Mouse (Mus musculus) MEL (cell line): ENCODE data around the gene Pold4. TPM values are rescaled to one million over a fixed set of nuclear protein-coding genes. Genes with fewer than 3 reads are reported as not detected.

Experiments used
- DNase-seq: peaks from one replicate; pipeline ENCODE4 v3.0.0; 2011; ENCODE audit warnings: low read depth, low spot score
- H3K27ac ChIP-seq: 2 replicates; pipeline ENCODE4 v1.5.1; 2012; ENCODE audit warnings: low read depth, mild to moderate bottlenecking, control low read depth, low read length, moderate library complexity; ENCODE audit not compliant: control insufficient read depth
- H3K27me3 ChIP-seq, 2 experiments: fragments of 150-350 bp in 1 of 2; sonication (generic) in 1 of 2; 2 replicates each; pipeline ENCODE4 v1.6.1; 2012; ENCODE audit warnings: low read length in 2 of 2, mild to moderate bottlenecking in 2 of 2, improper control_type of control experiment in 1 of 2, moderate library complexity in 1 of 2; ENCODE audit not compliant: insufficient read depth in 2 of 2, control insufficient read depth in 1 of 2
- H3K36me3 ChIP-seq, 2 experiments: 2 replicates each; pipeline ENCODE4 v1.6.1; 2012 to 2014; ENCODE audit warnings: low read length in 2 of 2, improper control_type of control experiment in 1 of 2, inconsistent platforms in 1 of 2, mild to moderate bottlenecking in 1 of 2; ENCODE audit not compliant: insufficient read depth in 2 of 2, control insufficient read depth in 1 of 2
- H3K4me1 ChIP-seq, 2 experiments: fragments of 150-350 bp in 1 of 2; sonication (generic) in 1 of 2; 2 replicates each; pipeline ENCODE4 v1.6.1; 2012; ENCODE audit warnings: low read length in 2 of 2, improper control_type of control experiment in 1 of 2, mild to moderate bottlenecking in 1 of 2; ENCODE audit not compliant: insufficient read depth in 2 of 2, control insufficient read depth in 1 of 2
- H3K4me3 ChIP-seq, 2 experiments: fragments of 150-350 bp in 1 of 2; sonication (generic) in 1 of 2; 2 replicates each; pipeline ENCODE4 v1.5.1; 2012; ENCODE audit warnings: low read depth in 2 of 2, low read length in 2 of 2, mild to moderate bottlenecking in 2 of 2, moderate library complexity in 2 of 2, control low read depth in 1 of 2, improper control_type of control experiment in 1 of 2; ENCODE audit not compliant: control insufficient read depth in 1 of 2, insufficient read depth in 1 of 2
- H3K79me2 ChIP-seq: 2 replicates; pipeline ENCODE4 v1.6.1; 2012; ENCODE audit warnings: mild to moderate bottlenecking, low read length, moderate library complexity; ENCODE audit not compliant: control insufficient read depth, poor library complexity, insufficient read depth
- H3K9ac ChIP-seq: 2 replicates; pipeline ENCODE4 v1.6.1; 2012; ENCODE audit warnings: low read depth, mild to moderate bottlenecking, control low read depth, low read length, moderate library complexity; ENCODE audit not compliant: control insufficient read depth, poor library complexity, severe bottlenecking
- H3K9me3 ChIP-seq: fragments of 150-350 bp; sonication (generic); replicated peaks from 2 replicates; pipeline ENCODE4 v1.6.1; 2012; ENCODE audit warnings: mild to moderate bottlenecking, low read length, improper control_type of control experiment, moderate library complexity; ENCODE audit not compliant: insufficient read depth
- CHD1 ChIP-seq: IDR thresholded peaks from 2 replicates; pipeline ENCODE4 v1.6.1; 2012; ENCODE audit warnings: low read depth, mild to moderate bottlenecking, inconsistent platforms, low read length, improper control_type of control experiment
- CHD2 ChIP-seq: IDR thresholded peaks from 2 replicates; pipeline ENCODE4 v1.6.1; 2011; ENCODE audit warnings: low read length, improper control_type of control experiment
- CTCF ChIP-seq, 3 experiments: IDR thresholded peaks in 2 of 3; conservative IDR thresholded peaks in 1 of 3; 2 replicates each; pipeline ENCODE4 v1.5.1; 2011 to 2012; ENCODE audit warnings: low read length in 3 of 3, low read depth in 2 of 3, mild to moderate bottlenecking in 2 of 3, improper control_type of control experiment in 1 of 3, inconsistent platforms in 1 of 3, mixed read lengths in 1 of 3, moderate library complexity in 1 of 3; ENCODE audit not compliant: control insufficient read depth in 1 of 3, insufficient read depth in 1 of 3, poor library complexity in 1 of 3, severe bottlenecking in 1 of 3
- E2F4 ChIP-seq: IDR thresholded peaks from 2 replicates; pipeline ENCODE4 v1.6.1; 2011; ENCODE audit warnings: low read depth, low read length, improper control_type of control experiment, borderline replicate concordance
- ELF1 ChIP-seq: IDR thresholded peaks from 2 replicates; pipeline ENCODE4 v1.6.1; 2014; ENCODE audit warnings: low read depth, mild to moderate bottlenecking, inconsistent platforms, low read length, improper control_type of control experiment, moderate library complexity
- ETS1 ChIP-seq: IDR thresholded peaks from 2 replicates; pipeline ENCODE4 v1.6.1; 2012; ENCODE audit warnings: low read depth, mild to moderate bottlenecking, inconsistent platforms, low read length, improper control_type of control experiment, moderate library complexity
- GATA1 ChIP-seq: IDR thresholded peaks from 2 replicates; pipeline ENCODE4 v1.6.1; 2011; ENCODE audit warnings: low read depth, low read length, improper control_type of control experiment
- HCFC1 ChIP-seq: IDR thresholded peaks from 2 replicates; pipeline ENCODE4 v1.6.1; 2012; ENCODE audit warnings: low read depth, mild to moderate bottlenecking, inconsistent platforms, low read length, improper control_type of control experiment, moderate library complexity
- JUND ChIP-seq: IDR thresholded peaks from 2 replicates; pipeline ENCODE4 v1.6.1; 2011; ENCODE audit warnings: low read depth, mild to moderate bottlenecking, improper control_type of control experiment, low read length
- MAFK ChIP-seq: IDR thresholded peaks from 2 replicates; pipeline ENCODE4 v1.6.1; 2011; ENCODE audit warnings: low read depth, mild to moderate bottlenecking, low read length, improper control_type of control experiment, borderline replicate concordance
- MAX ChIP-seq: IDR thresholded peaks from 2 replicates; pipeline ENCODE4 v1.6.1; 2011; ENCODE audit warnings: low read length, improper control_type of control experiment
- MAZ ChIP-seq: IDR thresholded peaks from 2 replicates; pipeline ENCODE4 v1.6.1; 2012; ENCODE audit warnings: low read depth, mild to moderate bottlenecking, inconsistent platforms, low read length, improper control_type of control experiment
- MXI1 ChIP-seq: IDR thresholded peaks from 2 replicates; pipeline ENCODE4 v1.6.1; 2011; ENCODE audit warnings: mild to moderate bottlenecking, low read depth, low read length, improper control_type of control experiment
- MYB ChIP-seq: IDR thresholded peaks from 2 replicates; pipeline ENCODE4 v1.6.1; 2011; ENCODE audit warnings: mild to moderate bottlenecking, low read depth, low read length, improper control_type of control experiment
- MYC ChIP-seq: IDR thresholded peaks from 2 replicates; pipeline ENCODE4 v1.6.1; 2011; ENCODE audit warnings: low read depth, mild to moderate bottlenecking, low read length, improper control_type of control experiment, moderate library complexity
- NELFE ChIP-seq: IDR thresholded peaks from 2 replicates; pipeline ENCODE4 v1.6.1; 2011; ENCODE audit warnings: low read depth, low read length, improper control_type of control experiment
- POLR2A ChIP-seq, 2 experiments: IDR thresholded peaks; 2 replicates each; pipeline ENCODE4 v1.6.1; 2011 to 2012; ENCODE audit warnings: low read length in 2 of 2, mild to moderate bottlenecking in 2 of 2, control low read depth in 1 of 2, improper control_type of control experiment in 1 of 2, low read depth in 1 of 2, moderate library complexity in 1 of 2; ENCODE audit not compliant: control insufficient read depth in 1 of 2, insufficient read depth in 1 of 2, poor library complexity in 1 of 2
- POLR2AphosphoS2 ChIP-seq: IDR thresholded peaks from 2 replicates; pipeline ENCODE4 v1.6.1; 2011; ENCODE audit warnings: low read length, improper control_type of control experiment
- POLR2AphosphoS5 ChIP-seq: IDR thresholded peaks from 2 replicates; pipeline ENCODE4 v1.6.1; 2012; ENCODE audit warnings: low read depth, borderline replicate concordance, mild to moderate bottlenecking, inconsistent platforms, low read length, moderate library complexity, mixed read lengths
- RCOR1 ChIP-seq: IDR thresholded peaks from 2 replicates; pipeline ENCODE4 v1.6.1; 2012; ENCODE audit warnings: low read depth, mild to moderate bottlenecking, inconsistent platforms, low read length, improper control_type of control experiment
- SIN3A ChIP-seq: IDR thresholded peaks from 2 replicates; pipeline ENCODE4 v1.6.1; 2012; ENCODE audit warnings: low read length, improper control_type of control experiment, inconsistent platforms
- TAL1 ChIP-seq: IDR thresholded peaks from 2 replicates; pipeline ENCODE4 v1.6.1; 2012; ENCODE audit warnings: mild to moderate bottlenecking, inconsistent platforms, low read length, moderate library complexity, mixed read lengths
- TBP ChIP-seq: IDR thresholded peaks from 2 replicates; pipeline ENCODE4 v1.8.0; 2011; ENCODE audit warnings: low read depth, low read length, improper control_type of control experiment
- TCF12 ChIP-seq: IDR thresholded peaks from 2 replicates; pipeline ENCODE4 v1.6.1; 2014; ENCODE audit warnings: low read depth, mild to moderate bottlenecking, inconsistent platforms, low read length, improper control_type of control experiment, moderate library complexity
- UBTF ChIP-seq: IDR thresholded peaks from 2 replicates; pipeline ENCODE4 v1.6.1; 2012; ENCODE audit warnings: low read depth, mild to moderate bottlenecking, inconsistent platforms, low read length, improper control_type of control experiment, moderate library complexity, borderline replicate concordance; ENCODE audit not compliant: insufficient read depth
- USF1 ChIP-seq: IDR thresholded peaks from 2 replicates; pipeline ENCODE4 v1.6.1; 2014; ENCODE audit warnings: low read depth, mild to moderate bottlenecking, inconsistent platforms, low read length, improper control_type of control experiment, moderate library complexity
- USF2 ChIP-seq, 2 experiments: IDR thresholded peaks; 2 replicates each; pipeline ENCODE4 v1.6.1; 2011 to 2012; ENCODE audit warnings: improper control_type of control experiment in 2 of 2, low read length in 2 of 2, borderline replicate concordance in 1 of 2, inconsistent platforms in 1 of 2, low read depth in 1 of 2, mild to moderate bottlenecking in 1 of 2; ENCODE audit not compliant: insufficient read depth in 1 of 2
- ZNF384 ChIP-seq: IDR thresholded peaks from 2 replicates; pipeline ENCODE4 v1.6.1; 2012; ENCODE audit warnings: low read depth, mild to moderate bottlenecking, inconsistent platforms, low read length, improper control_type of control experiment
- polyA plus RNA-seq, 2 experiments: library from polyadenylated mRNA; stranded (reverse) in 1 of 2; unstranded in 1 of 2; fragments of >175 nt in 1 of 2; fragments of >200 nt in 1 of 2; gene quantifications; 2 replicates each; pipeline versions ENCODE4 v1.2.1 to v1.2.4; 2012; ENCODE audit warnings: low replicate concordance in 2 of 2, low read depth in 1 of 2; ENCODE audit not compliant: insufficient read length in 2 of 2, insufficient read depth in 1 of 2, missing spikeins in 1 of 2
- total RNA-seq: library from RNA; depleted of rRNA; stranded (reverse); fragments of 300-350 nt; gene quantifications from 2 replicates; pipeline ENCODE4 v1.2.3, GENCODE M21; 2012

Pold4 gene
- total and polyA plus RNA-seq, 3 experiments: 18.5 to 40.4 TPM; not detected in 1

- DNase-seq: peak; percentile 83
- peaks cover 6 to 17% of the 10 kb centered on the region in 2 experiments; a peak in 3 of 4 replicates for H3K36me3 ChIP-seq
- peaks cover 6 to 20% of the 10 kb centered on the region in 2 experiments for H3K4me1 ChIP-seq
- H3K4me3 ChIP-seq: peak within 1 kb of the TSS; percentile 85 to 88
- no peaks in the 10 kb centered on the region for H3K27me3 ChIP-seq
- H3K9me3 ChIP-seq: no peaks in the 10 kb centered on the region
- H3K9ac ChIP-seq: peak within 1 kb of the TSS; percentile 99
- peaks cover 28% of the 10 kb centered on the region for H3K79me2 ChIP-seq
- peak; percentile 21; the same call in 1 of the 2 replicates for TF ChIP-seq NELFE
- TF ChIP-seq E2F4: no peak
- TF ChIP-seq ELF1: peak; percentile 76
- TF ChIP-seq HCFC1: peak; percentile 35
- peak; percentile 54 to 57; a peak in 2 of 4 replicates for TF ChIP-seq POLR2A (IDR thresholded peaks at IDR 0.05; ENCODE audit: control insufficient read depth in 1 of 2, insufficient read depth in 1 of 2, low read depth in 1 of 2, low read length in 2 of 2, poor library complexity in 1 of 2)
- 0 out of 2 replicates have a peak, but pooled peaks have one; percentile 14 for TF ChIP-seq ETS1
- peak; percentile 98 for TF ChIP-seq MXI1
- TF ChIP-seq TBP: 0 out of 2 replicates have a peak, but pooled peaks have one; percentile 34
- peak; percentile 98 for TF ChIP-seq MAZ
- 0 out of 2 replicates have a peak, but pooled peaks have one; percentile 52 for TF ChIP-seq SIN3A
- TF ChIP-seq MYC: no peak
- no peak for TF ChIP-seq CHD2
- TF ChIP-seq POLR2AphosphoS5: no peak
- H3K27ac ChIP-seq: peak within 1 kb of the TSS; percentile 98
Measured at GRCm38 (mm10) chr19:4190831-4191334, 40.8 kb upstream of the Pold4 start, which contains the start of gene Tbc1d10c. Gene Tbc1d10c, minus strand, starts transcription at chr19:4191284.

- peaks cover 28% of the 10 kb centered on the region for H3K79me2 ChIP-seq
- H3K4me3 ChIP-seq: peak within 1 kb of the TSS; percentile 85 to 88
- H3K4me1 ChIP-seq: peaks cover 6 to 20% of the 10 kb centered on the region in 2 experiments
- no peaks in the 10 kb centered on the region for H3K27me3 ChIP-seq
- peak within 1 kb of the TSS; percentile 99 for H3K9ac ChIP-seq
- DNase-seq: peak; percentile 96
- H3K9me3 ChIP-seq: no peaks in the 10 kb centered on the region
- H3K27ac ChIP-seq: peak within 1 kb of the TSS; percentile 98
- H3K36me3 ChIP-seq: peaks cover 6 to 19% of the 10 kb centered on the region in 2 experiments; a peak in 3 of 4 replicates
- no peak for TF ChIP-seq USF2 (IDR thresholded peaks at IDR 0.05; ENCODE audit: borderline replicate concordance in 1 of 2, insufficient read depth in 1 of 2, low read depth in 1 of 2, low read length in 2 of 2)
- TF ChIP-seq MAX: peak; percentile 53; the same call in 1 of the 2 replicates
- peak in 2 of 3 experiments; percentile 74 to 86; a peak in 5 of 6 replicates for TF ChIP-seq CTCF (IDR thresholded peaks at IDR 0.05 in 2 of 3, conservative IDR thresholded peaks at IDR 0.05 in 1 of 3; ENCODE audit: control insufficient read depth in 1 of 3, insufficient read depth in 1 of 3, low read depth in 2 of 3, low read length in 3 of 3, poor library complexity in 1 of 3, severe bottlenecking in 1 of 3)
- TF ChIP-seq MYC: 0 out of 2 replicates have a peak, but pooled peaks have one; percentile 57
- TF ChIP-seq ZNF384: 0 out of 2 replicates have a peak, but pooled peaks have one; percentile 11
- TF ChIP-seq POLR2A (IDR thresholded peaks at IDR 0.05; ENCODE audit: control insufficient read depth in 1 of 2, insufficient read depth in 1 of 2, low read depth in 1 of 2, low read length in 2 of 2, poor library complexity in 1 of 2): peak; percentile 60 to 90
- no peak for TF ChIP-seq USF1
- TF ChIP-seq SIN3A: peak; percentile 71
- no peak for TF ChIP-seq JUND
- TF ChIP-seq UBTF: no peak; the same call in 1 of the 2 replicates
- peak; percentile 51 for TF ChIP-seq TCF12
- no peak for TF ChIP-seq MYB
- TF ChIP-seq POLR2AphosphoS2: peak; percentile 80
- no peak for TF ChIP-seq MAFK
- TF ChIP-seq ELF1: peak; percentile 77
- no peak; the same call in 1 of the 2 replicates for TF ChIP-seq RCOR1
- TF ChIP-seq HCFC1: peak; percentile 71
- peak; percentile 65; the same call in 1 of the 2 replicates for TF ChIP-seq TBP
- no peak for TF ChIP-seq CHD1
- no peak for TF ChIP-seq TAL1
- TF ChIP-seq GATA1: no peak
- no peak for TF ChIP-seq MXI1
- TF ChIP-seq MAZ: peak; percentile 97
Measured at GRCm38 (mm10) chr19:4191528-4192250, 40.0 kb upstream of the Pold4 start, which contains the start of gene Ppp1ca. Gene Ppp1ca, plus strand, starts transcription at chr19:4192065.
